Mouse (Mus musculus) stomach, embryonic 16.5 days (tissue): ENCODE results near the gene Rd3l. TPM values are rescaled to one million over a fixed set of nuclear protein-coding genes. Genes with fewer than 3 reads are reported as not detected.

Experiments used
- ATAC-seq: fragments of 200-750 bp; cut with Nextera tagmentation; 2 replicates; pipeline ENCODE4 v1.8.0; 2017; ENCODE audit warnings: moderate number of reproducible peaks, moderate TSS enrichment; ENCODE audit not compliant: insufficient read depth, low FRiP score
- H3K27ac ChIP-seq: fragments of 300-500 bp; sonication (generic); 2 replicates; pipeline ENCODE4 v1.5.1; 2014; ENCODE audit warnings: low read length
- H3K27me3 ChIP-seq: fragments of 300-500 bp; sonication (generic); 2 replicates; pipeline ENCODE4 v1.6.1; 2014; ENCODE audit warnings: low read length, control low read depth, mixed read lengths; ENCODE audit not compliant: control insufficient read depth, insufficient read depth
- H3K36me3 ChIP-seq: fragments of 300-500 bp; sonication (generic); 2 replicates; pipeline ENCODE4 v1.6.1; 2014; ENCODE audit warnings: low read length; ENCODE audit not compliant: control insufficient read depth, insufficient read depth
- H3K4me1 ChIP-seq: fragments of 300-500 bp; sonication (generic); 2 replicates; pipeline ENCODE4 v1.6.1; 2014; ENCODE audit warnings: low read length, control low read depth, mixed read lengths; ENCODE audit not compliant: control insufficient read depth, insufficient read depth
- H3K4me2 ChIP-seq: fragments of 300-500 bp; sonication (generic); 2 replicates; pipeline ENCODE4 v1.6.1; 2014; ENCODE audit warnings: low read depth, low read length, mixed read lengths
- H3K4me3 ChIP-seq: fragments of 300-500 bp; sonication (generic); replicated peaks from 2 replicates; pipeline ENCODE4 v1.5.1; 2014; ENCODE audit warnings: mild to moderate bottlenecking, low read length
- H3K9ac ChIP-seq: fragments of 300-500 bp; sonication (generic); 2 replicates; pipeline ENCODE4 v1.6.1; 2014; ENCODE audit warnings: low read length
- H3K9me3 ChIP-seq: fragments of 300-500 bp; sonication (generic); replicated peaks from 2 replicates; pipeline ENCODE4 v1.6.1; 2016; ENCODE audit warnings: low read length, control low read depth; ENCODE audit not compliant: control insufficient read depth
- WGBS: fragments of 180-500 bp; shearing (Covaris S2); extraction: QIAGEN DNeasy Blood & Tissue Kit; methylation state at CpG from one replicate; pipeline ENCODE4 v1.1.7; 2014; 5-methylcytosine and 5-hydroxymethylcytosine counted together
- polyA plus RNA-seq: library from polyadenylated mRNA; unstranded; fragments of >200 nt; fragmentation: Nextera tagmentation; extraction: Ambion mirVana; gene quantifications from 2 replicates; pipeline ENCODE4 v1.2.1, GENCODE M21; 2015

Rd3l gene
- polyA plus RNA-seq, 1 experiment from 2014 or later = not detected

GRCm38 (mm10) chr12:111977138-111977537 is 4.0 kb downstream of the Rd3l start:
- H3K27ac ChIP-seq = peak overlapping the region; percentile 53; the same call in 1 of the 2 replicates

DNA sequence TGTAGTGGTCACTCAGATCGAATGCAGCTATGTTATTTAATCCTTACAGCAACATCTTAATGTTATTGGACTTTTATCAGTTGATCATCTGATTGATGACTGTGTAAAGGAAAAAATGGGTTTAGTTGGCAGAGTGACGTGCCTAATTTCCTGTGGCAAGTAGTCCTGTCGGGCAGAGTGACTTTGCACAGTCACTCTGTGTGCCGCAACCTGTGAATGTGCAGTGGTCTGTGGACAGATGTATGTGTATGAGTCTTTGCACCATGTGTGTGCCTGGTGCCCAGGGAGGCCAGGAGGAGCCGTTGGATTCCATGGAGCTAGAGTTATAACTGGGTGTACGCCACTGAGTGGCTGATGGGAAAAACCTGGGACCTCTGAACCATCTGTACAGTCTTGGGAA is 6.5 kb downstream of the Rd3l start:
- no peak for ATAC-seq
- no peak overlapping the region for H3K4me3 ChIP-seq
- no peaks in the 10 kb centered on the region for H3K27me3 ChIP-seq
- no peaks in the 10 kb centered on the region for H3K36me3 ChIP-seq
- H3K9me3 ChIP-seq = no peaks in the 10 kb centered on the region
- no peak overlapping the region for H3K27ac ChIP-seq
- WGBS = 69% methylated on average over 6 of the region's 6 CpGs
- H3K4me2 ChIP-seq = no peak overlapping the region
- H3K9ac ChIP-seq = no peak overlapping the region
- H3K4me1 ChIP-seq = 0 out of 2 replicates have a peak, but pooled peaks cover 3% of the 10 kb centered on the region

More at GRCm38 (mm10) chr12:111977138-111977537, 4.0 kb downstream of the Rd3l start:
- Histone ChIP-seq H3K36me3 (no peaks in the 10 kb centered on the region), H3K9me3 (no peaks in the 10 kb centered on the region), H3K4me3 (no peak overlapping the region), H3K9ac (no peak overlapping the region), H3K27me3 (no peaks in the 10 kb centered on the region), H3K4me1 (0 out of 2 replicates have a peak, but pooled peaks cover 3% of the 10 kb centered on the region), H3K4me2 (no peak overlapping the region)
- 33% methylated on average over 6 of the region's 6 CpGs for WGBS
- ATAC-seq = no peak; the same call in 1 of the 2 replicates

- no peak for ATAC-seq
- H3K9me3 ChIP-seq = no peaks in the 10 kb centered on the region
- no peak overlapping the region for H3K4me3 ChIP-seq
- H3K4me2 ChIP-seq = no peak overlapping the region
- 86% methylated on average over 10 of the region's 10 CpGs for WGBS
- 0 out of 2 replicates have a peak, but pooled peaks cover under 1% of the 10 kb centered on the region for H3K4me1 ChIP-seq
- no peak overlapping the region for H3K9ac ChIP-seq
- H3K27me3 ChIP-seq = no peaks in the 10 kb centered on the region
- H3K27ac ChIP-seq = no peak overlapping the region
- no peaks in the 10 kb centered on the region for H3K36me3 ChIP-seq
Measured at GRCm38 (mm10) chr12:111972504-111972903, 8.6 kb downstream of the Rd3l start.

- Histone ChIP-seq H3K4me1 (no peaks in the 10 kb centered on the region), H3K4me3 (no peak within 1 kb of the TSS), H3K9ac (no peak within 1 kb of the TSS), H3K9me3 (no peaks in the 10 kb centered on the region), H3K27me3 (no peaks in the 10 kb centered on the region), H3K4me2 (no peak within 1 kb of the TSS), H3K36me3 (no peaks in the 10 kb centered on the region), H3K27ac (no peak within 1 kb of the TSS)
- WGBS = 82% methylated on average over 18 of the region's 18 CpGs
- ATAC-seq = no peak
Measured at GRCm38 (mm10) chr12:111971231-111971686, 9.9 kb downstream of the Rd3l start, which contains the start of gene Tdrd9. TSS of gene Tdrd9 (plus strand) at chr12:111971559.

GRCm38 (mm10) chr12:111970085-111970484 is 11.0 kb downstream of the Rd3l start:
- Histone ChIP-seq H3K4me1 (peaks cover 8% of the 10 kb centered on the region), H3K4me2 (no peak overlapping the region), H3K36me3 (no peaks in the 10 kb centered on the region), H3K9ac (no peak overlapping the region), H3K27ac (no peak overlapping the region), H3K4me3 (no peak overlapping the region), H3K9me3 (no peaks in the 10 kb centered on the region), H3K27me3 (no peaks in the 10 kb centered on the region)
- 69% methylated on average over 4 of the region's 4 CpGs for WGBS
- no peak for ATAC-seq

GRCm38 (mm10) chr12:111966683-111967173 is 14.4 kb downstream of the Rd3l start, which contains the start of gene Atp5mpl:
TSS of gene Atp5mpl (minus strand) at chr12:111966977.
- WGBS = under 1% methylated on average over 37 of the region's 37 CpGs

GRCm38 (mm10) chr12:111963339-111963738 is 17.8 kb downstream of the Rd3l start:
- Histone ChIP-seq H3K27me3 (no peaks in the 10 kb centered on the region), H3K4me2 (no peak overlapping the region), H3K9me3 (no peaks in the 10 kb centered on the region), H3K4me1 (peaks cover 8% of the 10 kb centered on the region), H3K27ac (no peak overlapping the region), H3K4me3 (no peak overlapping the region), H3K9ac (no peak overlapping the region), H3K36me3 (peaks cover 13% of the 10 kb centered on the region)
- 86% methylated on average over 5 of the region's 5 CpGs for WGBS
- no peak for ATAC-seq

More at GRCm38 (mm10) chr12:111966683-111967173, 14.4 kb downstream of the Rd3l start, which contains the start of gene Atp5mpl:
- H3K9me3 ChIP-seq = no peaks in the 10 kb centered on the region
- peaks cover 8% of the 10 kb centered on the region for H3K4me1 ChIP-seq
- peak within 1 kb of the TSS; percentile 80 for H3K27ac ChIP-seq
- peak within 1 kb of the TSS; percentile 96 for H3K9ac ChIP-seq
- ATAC-seq = peak; percentile 92
- peak within 1 kb of the TSS; percentile 86 for H3K4me3 ChIP-seq
- H3K27me3 ChIP-seq = no peaks in the 10 kb centered on the region
- peak within 1 kb of the TSS; percentile 87 for H3K4me2 ChIP-seq
- H3K36me3 ChIP-seq = no peaks in the 10 kb centered on the region

DNA sequence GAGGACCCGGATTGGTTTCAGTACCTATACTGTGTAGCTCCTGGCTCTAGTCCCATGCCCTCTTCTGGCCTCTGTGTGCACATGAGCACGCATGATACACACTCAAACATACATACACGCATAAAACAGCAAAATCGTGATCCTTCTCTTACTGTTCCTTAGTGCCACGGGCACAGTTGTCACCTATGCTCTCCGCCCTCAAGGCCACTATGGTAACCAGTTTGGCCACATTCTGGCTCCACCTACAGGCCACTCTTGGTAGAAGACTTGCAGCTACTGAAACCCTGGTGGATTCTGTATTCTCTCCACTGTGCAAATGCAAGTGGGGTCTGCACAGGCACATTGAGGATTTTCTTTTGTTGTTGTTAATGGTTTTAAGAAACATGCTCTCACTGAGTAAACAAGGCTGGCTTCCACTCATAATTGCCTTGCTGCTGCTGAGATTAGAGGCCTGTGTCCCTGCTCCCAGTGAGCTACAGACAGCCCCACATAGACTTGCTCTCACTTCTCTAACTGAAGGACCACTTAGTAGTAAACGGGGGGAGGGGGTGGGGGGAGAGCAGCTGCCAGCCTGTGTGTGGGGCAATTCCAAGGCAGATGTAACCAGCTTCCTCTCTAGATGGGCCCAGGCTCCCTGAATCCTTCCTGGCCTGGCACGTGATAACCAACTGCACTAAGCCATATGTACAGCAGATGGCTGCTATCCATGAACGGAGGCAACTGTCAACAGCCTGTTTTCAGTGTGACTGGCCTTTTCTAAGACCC is 22.8 kb downstream of the Rd3l start:
- H3K27ac ChIP-seq = no peak overlapping the region
- WGBS = 40% methylated on average over 9 of the region's 9 CpGs

GRCm38 (mm10) chr12:111956173-111956572 is 24.9 kb downstream of the Rd3l start:
- H3K27ac ChIP-seq = no peak overlapping the region
- peaks cover 6% of the 10 kb centered on the region; the same call in 1 of the 2 replicates for H3K4me1 ChIP-seq
- no peaks in the 10 kb centered on the region for H3K9me3 ChIP-seq
- WGBS = 76% methylated on average over 5 of the region's 5 CpGs
- peaks cover 13% of the 10 kb centered on the region for H3K36me3 ChIP-seq
- H3K9ac ChIP-seq = no peak overlapping the region
- no peak overlapping the region for H3K4me3 ChIP-seq
- H3K27me3 ChIP-seq = no peaks in the 10 kb centered on the region
- H3K4me2 ChIP-seq = no peak overlapping the region
- no peak for ATAC-seq

More for the DNA sequence above, 22.8 kb downstream of the Rd3l start:
- no peaks in the 10 kb centered on the region for H3K9me3 ChIP-seq
- no peak overlapping the region for H3K4me3 ChIP-seq
- no peaks in the 10 kb centered on the region for H3K4me1 ChIP-seq
- peak; percentile 67 for ATAC-seq
- H3K27me3 ChIP-seq = no peaks in the 10 kb centered on the region
- H3K36me3 ChIP-seq = peaks cover 13% of the 10 kb centered on the region
- H3K9ac ChIP-seq = no peak overlapping the region
- H3K4me2 ChIP-seq = no peak overlapping the region
